Mouse (Mus musculus): ENCODE measurements at regions not wholly inside any gene's neighbourhood (a gene's known extent, or its start where the extent isn't known, plus 50 kb on each side); places are given as distances from the start of the nearest gene placed in this dataset.

DNA sequence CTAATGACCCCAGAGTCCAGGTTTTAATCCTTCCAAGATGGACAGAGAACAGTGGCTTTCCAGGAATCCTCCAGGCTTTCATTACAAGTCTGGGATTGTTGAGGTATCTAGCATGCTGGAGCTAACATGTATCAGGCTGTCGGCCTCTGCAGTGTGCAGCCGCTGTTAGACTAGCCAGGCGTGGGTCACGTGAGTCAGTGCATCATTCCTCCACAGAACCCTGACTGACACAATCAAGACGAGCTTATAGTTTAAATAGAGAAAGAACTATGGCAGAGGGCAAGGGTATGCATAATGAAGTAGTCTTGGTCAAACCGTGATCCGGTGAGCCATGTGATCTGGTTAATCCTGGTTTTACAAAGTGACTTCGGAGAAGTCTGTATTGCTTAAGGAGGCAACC, 280.2 kb upstream of the Pfn2 start:
- Histone ChIP-seq H3K4me1 (ENCODE audit: control insufficient read depth, insufficient read depth, low read length) (no peaks in the 10 kb centered on the region), H3K4me2 (ENCODE audit: low read depth, low read length) (no peak overlapping the region), H3K9me3 (replicated peaks; ENCODE audit: control insufficient read depth, low read length) (no peaks in the 10 kb centered on the region), H3K27ac (replicated peaks; ENCODE audit: low read depth, low read length) (no peak overlapping the region), H3K27me3 (ENCODE audit: control insufficient read depth, insufficient read depth, low read length) (no peaks in the 10 kb centered on the region), H3K9ac (replicated peaks; ENCODE audit: low read length) (no peak overlapping the region), H3K4me3 (ENCODE audit: low read depth, low read length) (no peak overlapping the region), H3K36me3 (replicated peaks; ENCODE audit: control insufficient read depth, insufficient read depth, low read depth, low read length) (no peaks in the 10 kb centered on the region)
- 84% methylated on average over 8 of the region's 8 CpGs for WGBS
- no peak for ATAC-seq (replicated peaks; ENCODE audit: insufficient number of reproducible peaks, low FRiP score, low TSS enrichment, low read depth)
- no peak for DNase-seq (ENCODE audit: low spot score)

DNA sequence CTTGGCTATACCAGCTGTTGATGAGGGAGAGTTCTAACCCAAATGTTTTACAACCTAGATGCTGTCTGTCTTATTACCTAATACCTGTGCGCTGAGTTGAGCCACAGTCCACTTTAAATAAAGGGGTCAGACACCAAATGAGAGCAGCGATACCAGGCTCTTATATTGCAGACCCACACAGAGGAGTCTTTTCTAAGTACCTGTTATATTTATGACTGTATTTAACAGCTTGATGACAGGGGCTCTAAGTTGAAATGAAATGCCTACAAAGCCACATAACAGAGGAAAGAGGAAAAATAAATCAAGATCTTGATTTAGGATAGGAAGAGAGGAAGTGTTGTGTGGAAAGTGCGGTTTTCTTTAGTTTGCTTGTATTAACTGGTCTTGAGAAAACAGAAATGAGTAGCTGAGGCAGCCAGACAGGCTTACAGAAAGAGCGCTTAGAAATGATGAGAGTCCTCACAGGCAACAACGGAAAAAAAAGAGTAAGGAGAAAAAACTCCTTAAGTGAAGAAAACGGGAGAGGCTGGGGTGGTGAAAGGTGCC, 281.6 kb upstream of the Pfn2 start:
- H3K9me3 ChIP-seq (replicated peaks; ENCODE audit: control insufficient read depth, low read length): no peaks in the 10 kb centered on the region
- no peak overlapping the region for H3K9ac ChIP-seq (replicated peaks; ENCODE audit: low read length)
- DNase-seq (ENCODE audit: low spot score) (no peak), ATAC-seq (replicated peaks; ENCODE audit: insufficient number of reproducible peaks, low FRiP score, low TSS enrichment, low read depth) (no peak)
- no peaks in the 10 kb centered on the region for H3K36me3 ChIP-seq (replicated peaks; ENCODE audit: control insufficient read depth, insufficient read depth, low read depth, low read length)
- H3K4me3 ChIP-seq (ENCODE audit: low read depth, low read length): no peak overlapping the region
- no peaks in the 10 kb centered on the region for H3K4me1 ChIP-seq (ENCODE audit: control insufficient read depth, insufficient read depth, low read length)
- H3K27ac ChIP-seq (replicated peaks; ENCODE audit: low read depth, low read length): no peak overlapping the region
- 54% methylated on average over 6 of the region's 6 CpGs for WGBS
- H3K27me3 ChIP-seq (ENCODE audit: control insufficient read depth, insufficient read depth, low read length): no peaks in the 10 kb centered on the region
- no peak overlapping the region for H3K4me2 ChIP-seq (ENCODE audit: low read depth, low read length)

GRCm38 (mm10) chr3:58135607-58136365, 278.7 kb upstream of the Tsc22d2 start:
- DNase-seq (ENCODE audit: low spot score): peak; percentile 66
- Histone ChIP-seq H3K27me3 (ENCODE audit: control insufficient read depth, insufficient read depth, low read length) (no peaks in the 10 kb centered on the region), H3K36me3 (replicated peaks; ENCODE audit: control insufficient read depth, insufficient read depth, low read depth, low read length) (no peaks in the 10 kb centered on the region), H3K4me2 (ENCODE audit: low read depth, low read length) (no peak overlapping the region), H3K9ac (replicated peaks; ENCODE audit: low read length) (no peak overlapping the region), H3K4me3 (ENCODE audit: low read depth, low read length) (no peak overlapping the region), H3K9me3 (replicated peaks; ENCODE audit: control insufficient read depth, low read length) (no peaks in the 10 kb centered on the region), H3K27ac (replicated peaks; ENCODE audit: low read depth, low read length) (no peak overlapping the region), H3K4me1 (ENCODE audit: control insufficient read depth, insufficient read depth, low read length) (no peaks in the 10 kb centered on the region)
- 16% methylated on average over 10 of the region's 10 CpGs for WGBS
- ATAC-seq (replicated peaks; ENCODE audit: insufficient number of reproducible peaks, low FRiP score, low TSS enrichment, low read depth): 0 out of 2 replicates have a peak, but pooled peaks have one; percentile 73

GRCm38 (mm10) chr3:58138726-58139585, 275.6 kb upstream of the Tsc22d2 start:
- ATAC-seq (replicated peaks; ENCODE audit: insufficient number of reproducible peaks, low FRiP score, low TSS enrichment, low read depth) (no peak), DNase-seq (ENCODE audit: low spot score) (peak; percentile 46)
- no peak overlapping the region for H3K4me3 ChIP-seq (ENCODE audit: low read depth, low read length)
- 75% methylated on average over 8 of the region's 8 CpGs for WGBS
- no peaks in the 10 kb centered on the region for H3K36me3 ChIP-seq (replicated peaks; ENCODE audit: control insufficient read depth, insufficient read depth, low read depth, low read length)
- no peak overlapping the region for H3K27ac ChIP-seq (replicated peaks; ENCODE audit: low read depth, low read length)
- H3K9ac ChIP-seq (replicated peaks; ENCODE audit: low read length): no peak overlapping the region
- H3K9me3 ChIP-seq (replicated peaks; ENCODE audit: control insufficient read depth, low read length): no peaks in the 10 kb centered on the region
- no peaks in the 10 kb centered on the region for H3K27me3 ChIP-seq (ENCODE audit: control insufficient read depth, insufficient read depth, low read length)
- no peaks in the 10 kb centered on the region for H3K4me1 ChIP-seq (ENCODE audit: control insufficient read depth, insufficient read depth, low read length)
- no peak overlapping the region for H3K4me2 ChIP-seq (ENCODE audit: low read depth, low read length)

- no peak for ATAC-seq (replicated peaks; ENCODE audit: insufficient number of reproducible peaks, low FRiP score, low TSS enrichment, low read depth)
- 57% methylated on average over 3 of the region's 3 CpGs for WGBS
- H3K4me1 ChIP-seq (ENCODE audit: control insufficient read depth, insufficient read depth, low read length): no peaks in the 10 kb centered on the region
Observed at GRCm38 (mm10) chr3:58146108-58146507, 268.4 kb upstream of the Tsc22d2 start.

GRCm38 (mm10) chr3:58146762-58147161, 267.8 kb upstream of the Tsc22d2 start:
- Histone ChIP-seq H3K4me3 (ENCODE audit: low read depth, low read length) (no peak overlapping the region), H3K27me3 (ENCODE audit: control insufficient read depth, insufficient read depth, low read length) (no peaks in the 10 kb centered on the region), H3K9me3 (replicated peaks; ENCODE audit: control insufficient read depth, low read length) (no peaks in the 10 kb centered on the region), H3K36me3 (replicated peaks; ENCODE audit: control insufficient read depth, insufficient read depth, low read depth, low read length) (no peaks in the 10 kb centered on the region), H3K27ac (replicated peaks; ENCODE audit: low read depth, low read length) (no peak overlapping the region), H3K4me2 (ENCODE audit: low read depth, low read length) (no peak overlapping the region), H3K9ac (replicated peaks; ENCODE audit: low read length) (no peak overlapping the region), H3K4me1 (ENCODE audit: control insufficient read depth, insufficient read depth, low read length) (no peaks in the 10 kb centered on the region)
- 30% methylated on average over 1 of the region's 1 CpGs for WGBS
- ATAC-seq (replicated peaks; ENCODE audit: insufficient number of reproducible peaks, low FRiP score, low TSS enrichment, low read depth) (no peak), DNase-seq (ENCODE audit: low spot score) (no peak)

More at GRCm38 (mm10) chr3:58146108-58146507, 268.4 kb upstream of the Tsc22d2 start:
- Histone ChIP-seq H3K27ac (replicated peaks; ENCODE audit: low read depth, low read length) (no peak overlapping the region), H3K9me3 (replicated peaks; ENCODE audit: control insufficient read depth, low read length) (no peaks in the 10 kb centered on the region), H3K4me2 (ENCODE audit: low read depth, low read length) (no peak overlapping the region), H3K4me3 (ENCODE audit: low read depth, low read length) (no peak overlapping the region), H3K9ac (replicated peaks; ENCODE audit: low read length) (no peak overlapping the region), H3K27me3 (ENCODE audit: control insufficient read depth, insufficient read depth, low read length) (no peaks in the 10 kb centered on the region), H3K36me3 (replicated peaks; ENCODE audit: control insufficient read depth, insufficient read depth, low read depth, low read length) (no peaks in the 10 kb centered on the region)
- no peak for DNase-seq (ENCODE audit: low spot score)

DNA sequence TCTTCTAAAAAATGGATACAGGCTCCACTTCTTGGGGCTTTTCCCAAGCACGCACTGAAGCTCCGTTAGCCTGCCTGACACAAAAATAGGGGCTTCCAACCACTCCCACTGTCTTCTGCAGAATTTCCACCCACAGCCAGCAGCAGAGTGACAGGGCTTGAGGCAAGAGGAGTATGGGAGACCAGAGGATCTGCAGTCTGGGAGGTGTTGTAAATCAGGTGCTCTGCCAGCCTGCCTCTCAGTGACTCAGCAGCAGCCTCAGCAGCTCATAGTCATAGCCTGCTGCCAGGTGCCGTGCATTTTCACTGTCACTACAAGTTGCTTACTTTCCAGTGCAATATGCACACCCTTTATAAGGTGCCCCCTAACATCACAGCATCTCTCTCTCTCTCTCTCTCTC, 261.4 kb upstream of the Tsc22d2 start:
- no peaks in the 10 kb centered on the region for H3K9me3 ChIP-seq (replicated peaks; ENCODE audit: control insufficient read depth, low read length)
- no peak for DNase-seq (ENCODE audit: low spot score)
- H3K27me3 ChIP-seq (ENCODE audit: control insufficient read depth, insufficient read depth, low read length): no peaks in the 10 kb centered on the region
- no peak overlapping the region for H3K4me3 ChIP-seq (ENCODE audit: low read depth, low read length)
- no peak overlapping the region for H3K9ac ChIP-seq (replicated peaks; ENCODE audit: low read length)
- H3K27ac ChIP-seq (replicated peaks; ENCODE audit: low read depth, low read length): no peak overlapping the region
- no peaks in the 10 kb centered on the region for H3K4me1 ChIP-seq (ENCODE audit: control insufficient read depth, insufficient read depth, low read length)
- no peak overlapping the region for H3K4me2 ChIP-seq (ENCODE audit: low read depth, low read length)
- H3K36me3 ChIP-seq (replicated peaks; ENCODE audit: control insufficient read depth, insufficient read depth, low read depth, low read length): no peaks in the 10 kb centered on the region
- ATAC-seq (replicated peaks; ENCODE audit: insufficient number of reproducible peaks, low FRiP score, low TSS enrichment, low read depth): no peak
- 79% methylated on average over 3 of the region's 3 CpGs for WGBS

Data from embryonic facial prominence, embryonic 11.5 days (tissue).